Mouse (Mus musculus) brain, embryonic 14.5 days (tissue): Measurements from ENCODE around the gene Rab40c.

ENCODE experiments used
- CTCF ChIP-seq: fragments of 200-500 bp; IDR thresholded peaks from 2 replicates; pipeline ENCODE4 v1.5.1; 2012; ENCODE audit warnings: inconsistent platforms, mild to moderate bottlenecking, moderate library complexity, borderline replicate concordance; ENCODE audit not compliant: insufficient read depth, insufficient read length; ENCODE audit errors: extremely low read depth
- POLR2A ChIP-seq: fragments of 200-500 bp; IDR thresholded peaks from 2 replicates; pipeline ENCODE4 v1.6.1; 2012; ENCODE audit warnings: mild to moderate bottlenecking, inconsistent platforms, borderline replicate concordance; ENCODE audit not compliant: poor library complexity, insufficient read depth, insufficient read length, severe bottlenecking; ENCODE audit errors: extremely low read depth

- TF ChIP-seq POLR2A: peak; percentile 71
- TF ChIP-seq CTCF: no peak
Observed at GRCm38 (mm10) chr17:25860832-25861703, 58.5 kb downstream of the Rab40c start, which contains the start of gene Wdr90.
